Comparison of ENCODE assay signal across 7 mouse cellular contexts in the genomic region with DNA sequence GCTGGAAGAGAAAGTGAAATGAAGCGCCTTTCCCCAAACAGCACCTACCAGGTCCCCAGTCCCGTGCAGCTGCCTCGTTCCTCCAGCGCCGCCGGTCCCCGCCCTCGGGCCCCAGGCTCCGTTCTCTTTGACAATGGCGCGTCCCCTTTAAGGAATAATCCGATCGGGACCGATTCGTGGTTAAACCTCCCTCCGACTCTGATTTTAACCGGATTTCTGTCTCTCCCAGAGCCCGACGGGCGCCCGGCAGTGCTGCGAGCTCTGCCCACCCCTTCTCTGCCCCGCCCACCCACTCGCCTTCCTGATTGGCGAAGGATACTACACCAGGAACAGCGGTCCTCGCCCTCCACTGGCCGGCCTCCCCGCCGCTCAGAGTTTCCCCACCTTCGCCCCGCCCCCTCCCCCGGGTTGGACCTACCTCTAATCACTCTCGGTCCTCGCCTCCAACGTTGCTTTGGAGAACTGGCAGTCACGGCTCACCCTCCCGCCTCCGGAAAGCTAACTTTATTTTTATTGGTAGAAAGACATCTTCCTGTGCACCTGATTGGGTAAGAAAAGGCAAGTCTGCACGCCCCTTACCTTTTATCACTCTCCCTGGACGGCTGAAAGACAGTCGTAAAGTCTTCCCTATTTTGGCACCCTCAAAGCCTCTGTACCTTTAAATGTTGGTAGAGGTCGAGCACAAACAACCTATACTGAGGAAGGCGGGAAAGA. TPM values are rescaled to one million over a fixed set of nuclear protein-coding genes. Genes with fewer than 3 reads are reported as not detected.
A peak's percentile ranks its signal among the peaks of the same experiment; 100 is the strongest.
DNase-seq lines count a peak whose midpoint lies in the region; ATAC-seq lines count a peak whose summit lies in the region.

A gene (minus strand): TSS at position 268 of the 714 bp plus-strand sequence.

- ATAC-seq in intestine, embryonic 15.5 days: peak; percentile 98

- peak within 1 kb of the TSS; percentile 99 for H3K4me3 ChIP-seq in intestine, embryonic 15.5 days (replicated peaks)
- H3K4me3 ChIP-seq in midbrain, embryonic 10.5 days: peak within 1 kb of the TSS; percentile 94

- intact Hi-C loops in gastrocnemius, postnatal 36 days (cut with DNase I): loop anchor here (5.0 kb wide), 2 partner anchors 36 to 124 kb away; a partner anchor contains a TSS
- intact Hi-C loops in left cerebral cortex, postnatal 25 days (cut with DNase I): loop anchor here (1.0 to 5.0 kb wide), 2 partner anchors 36 to 124 kb away; a partner anchor contains a TSS

- no peaks in the 10 kb centered on the region for H3K36me3 ChIP-seq in intestine, embryonic 15.5 days
- H3K36me3 ChIP-seq in midbrain, embryonic 10.5 days: 0 out of 2 replicates have a peak, but pooled peaks cover 3% of the 10 kb centered on the region

- peaks cover 4% of the 10 kb centered on the region; the same call in 1 of the 2 replicates for H3K4me1 ChIP-seq in intestine, embryonic 15.5 days (replicated peaks)
- peaks cover 31% of the 10 kb centered on the region for H3K4me1 ChIP-seq in midbrain, embryonic 10.5 days

- peak; percentile 96 for DNase-seq in adrenal gland, adult 2 months
- DNase-seq in embryo, embryonic 11.5 days (ENCODE audit: low read depth, low spot score): peak; percentile 97
- DNase-seq in gastrocnemius, postnatal 36 days: peak; percentile 82 to 97
- DNase-seq in left cerebral cortex, postnatal 25 days (ENCODE audit: low spot score in 2 of 2): peak; percentile 91 to 99
- DNase-seq in midbrain, embryonic 10.5 days (ENCODE audit: low spot score): peak; percentile 100
- DNase-seq in right cerebral cortex, postnatal 4 days: peak; percentile 100

- WGBS in intestine, embryonic 15.5 days: under 1% methylated on average over 44 of the region's 44 CpGs
- under 1% methylated on average over 44 of the region's 44 CpGs for WGBS in midbrain, embryonic 10.5 days

- peak within 1 kb of the TSS; percentile 87 for H3K9ac ChIP-seq in intestine, embryonic 15.5 days

- no peaks in the 10 kb centered on the region for H3K27me3 ChIP-seq in intestine, embryonic 15.5 days (replicated peaks)
- 0 out of 2 replicates have a peak, but pooled peaks cover 5% of the 10 kb centered on the region for H3K27me3 ChIP-seq in midbrain, embryonic 10.5 days (ENCODE audit: low read depth, poor library complexity, severe bottlenecking)

- H3K27ac ChIP-seq in intestine, embryonic 15.5 days: peak within 1 kb of the TSS; percentile 95
- H3K27ac ChIP-seq in midbrain, embryonic 10.5 days (replicated peaks): peak within 1 kb of the TSS; percentile 96

- H3K9me3 ChIP-seq in intestine, embryonic 15.5 days: no peaks in the 10 kb centered on the region
- H3K9me3 ChIP-seq in midbrain, embryonic 10.5 days (replicated peaks): no peaks in the 10 kb centered on the region

- H3K4me2 ChIP-seq in intestine, embryonic 15.5 days (replicated peaks): peak within 1 kb of the TSS; percentile 67

RNA-seq across cellular contexts. Expression of the gene that starts here (rescaled TPM):
- 10 to 100 TPM; 31.5 to 43.3 TPM for total RNA-seq in adrenal gland, adult 2 months (2021)
- polyA plus RNA-seq in adrenal gland, adult 2 months (2012; rRNA removed): 40.7 and 41.3 TPM in 2 replicates
- 10 to 100 TPM; 12.4 to 19.4 TPM for total RNA-seq in gastrocnemius, postnatal 36 days (2021)
- polyA plus RNA-seq in intestine, embryonic 15.5 days (2015; fragmentation: Nextera tagmentation; extraction: Ambion mirVana): 27.1 and 28.4 TPM in 2 replicates
- 10 to 100 TPM; 45.8 to 56.7 TPM for total RNA-seq in left cerebral cortex, postnatal 25 days (2021)
- polyA plus RNA-seq in midbrain, embryonic 10.5 days (2016; fragmentation: Nextera tagmentation; extraction: Ambion mirVana): 23.7 and 30.8 TPM in 2 replicates

Comparison
In these comparisons a context has a peak if more than half of its experiments do, and no peak if none do; other contexts are left out.
1. Peak in every context shown above with its lines: DNase-seq, ATAC-seq, H3K4me3 ChIP-seq and H3K27ac ChIP-seq.